Mouse (Mus musculus) ES-E14 (cell line): ENCODE data around the gene Paqr9. TPM values are rescaled to one million over a fixed set of nuclear protein-coding genes. Genes with fewer than 3 reads are reported as not detected.
A peak's percentile ranks its signal among the peaks of the same experiment; 100 is the strongest.
"Not testable (repeated sequence)": the region's sequence is repeated elsewhere in the genome, so short reads cannot be mapped to it uniquely, and the experiment has no call there.

Experiments used
- DNase-seq: peaks from one replicate; pipeline ENCODE4 v3.0.0-alpha.2; 2013; ENCODE audit warnings: low read depth, low spot score
- H3K27ac ChIP-seq: 2 replicates; pipeline ENCODE4 v1.5.1; 2012; ENCODE audit warnings: low read depth, mild to moderate bottlenecking, low read length, moderate library complexity, mixed read lengths; ENCODE audit not compliant: poor library complexity, insufficient read depth, severe bottlenecking
- H3K36me3 ChIP-seq: 2 replicates; pipeline ENCODE4 v1.6.1; 2012; ENCODE audit warnings: mild to moderate bottlenecking, low read length, moderate library complexity, mixed read lengths; ENCODE audit not compliant: control insufficient read depth, poor library complexity, insufficient read depth, severe bottlenecking
- H3K4me1 ChIP-seq, 2 experiments: fragments of 150-350 bp in 1 of 2; sonication (generic) in 1 of 2; 2 replicates each; pipeline ENCODE4 v1.6.1; 2012; ENCODE audit warnings: low read length in 2 of 2, mild to moderate bottlenecking in 1 of 2, mixed read lengths in 1 of 2; ENCODE audit not compliant: control insufficient read depth in 2 of 2, insufficient read depth in 2 of 2, poor library complexity in 1 of 2
- H3K4me3 ChIP-seq, 2 experiments: fragments of 150-350 bp in 1 of 2; sonication (generic) in 1 of 2; 2 replicates each; pipeline ENCODE4 v1.5.1; 2012; ENCODE audit warnings: low read length in 2 of 2, low read depth in 1 of 2, mild to moderate bottlenecking in 1 of 2, mixed read lengths in 1 of 2; ENCODE audit not compliant: insufficient read depth in 1 of 2, poor library complexity in 1 of 2, severe bottlenecking in 1 of 2
- H3K9ac ChIP-seq: 2 replicates; pipeline ENCODE4 v1.6.1; 2012; ENCODE audit warnings: low read depth, mild to moderate bottlenecking, low read length, mixed read lengths; ENCODE audit not compliant: poor library complexity, insufficient read depth, severe bottlenecking
- H3K9me3 ChIP-seq: fragments of 150-350 bp; sonication (generic); 2 replicates; pipeline ENCODE4 v1.6.1; 2012; ENCODE audit warnings: low read depth, mild to moderate bottlenecking, low read length; ENCODE audit not compliant: control insufficient read depth, insufficient read depth
- CHD2 ChIP-seq: IDR thresholded peaks from 2 replicates; pipeline ENCODE4 v1.6.1; 2014; ENCODE audit warnings: mild to moderate bottlenecking, low read depth, low read length, inconsistent platforms
- HCFC1 ChIP-seq: IDR thresholded peaks from 2 replicates; pipeline ENCODE4 v1.6.1; 2012; ENCODE audit warnings: low read length, inconsistent platforms, borderline replicate concordance; ENCODE audit not compliant: insufficient read depth
- MAFK ChIP-seq: IDR thresholded peaks from 2 replicates; pipeline ENCODE4 v1.6.1; 2014; ENCODE audit warnings: mild to moderate bottlenecking, low read depth, low read length, inconsistent platforms; ENCODE audit not compliant: insufficient read depth
- ZC3H11A ChIP-seq: IDR thresholded peaks from 2 replicates; pipeline ENCODE4 v1.6.1; 2012; ENCODE audit warnings: low read depth, mild to moderate bottlenecking, inconsistent platforms, low read length, borderline replicate concordance
- ZNF384 ChIP-seq: IDR thresholded peaks from 2 replicates; pipeline ENCODE4 v1.6.1; 2012; ENCODE audit warnings: low read depth, low read length, inconsistent platforms
- in situ Hi-C, 2 experiments: fragments of 600-800 bp; cut with MboI; formaldehyde crosslinking; loops; one replicate each; pipeline ENCODE4 v1.15.1; 2025; ENCODE audit warnings: low sequenced_read_pairs in 2 of 2, inconsistent platforms in 1 of 2; ENCODE audit not compliant: unreplicated experiment in 2 of 2
- total RNA-seq: library from RNA; depleted of rRNA; stranded (reverse); fragments of 300-350 nt; gene quantifications from 2 replicates; pipeline ENCODE4 v1.2.3, GENCODE M21; 2012

The Paqr9 gene
- total RNA-seq, 1 experiment, result 0.58 TPM

DNA sequence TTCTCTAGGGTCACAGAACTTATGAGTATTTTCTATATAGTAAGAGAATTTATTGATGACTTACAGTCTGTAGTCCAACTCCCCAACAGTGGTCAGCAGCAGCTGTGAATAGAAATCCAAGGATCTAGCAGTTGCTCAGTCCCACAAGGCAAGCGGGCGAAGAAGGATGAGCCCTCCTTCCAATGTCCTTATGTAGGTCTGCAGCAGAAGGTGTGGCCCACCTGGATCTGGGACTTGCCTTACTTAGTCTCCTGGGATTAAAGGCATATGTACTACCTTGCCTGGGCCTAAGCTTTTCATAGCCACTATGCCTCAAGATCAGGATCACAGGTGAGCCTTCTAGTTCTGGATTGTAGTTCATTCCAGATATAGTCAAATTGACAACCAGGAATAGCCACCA is 45.7 kb upstream of the Paqr9 start:
- in situ Hi-C loops, result no loop called here
- Histone ChIP-seq H3K9ac (no peak overlapping the region), H3K4me3 (no peak overlapping the region; a peak in 1 of 4 replicates), H3K9me3 (no peaks in the 10 kb centered on the region), H3K27ac (no peak overlapping the region), H3K4me1 (peaks cover 0 to 4% of the 10 kb centered on the region in 2 experiments), H3K36me3 (no peaks in the 10 kb centered on the region; the same call in 1 of the 2 replicates)
- TF ChIP-seq ZC3H11A (no peak), CHD2 (no peak), MAFK (no peak), ZNF384 (no peak), HCFC1 (no peak)
- DNase-seq, result no peak

DNA sequence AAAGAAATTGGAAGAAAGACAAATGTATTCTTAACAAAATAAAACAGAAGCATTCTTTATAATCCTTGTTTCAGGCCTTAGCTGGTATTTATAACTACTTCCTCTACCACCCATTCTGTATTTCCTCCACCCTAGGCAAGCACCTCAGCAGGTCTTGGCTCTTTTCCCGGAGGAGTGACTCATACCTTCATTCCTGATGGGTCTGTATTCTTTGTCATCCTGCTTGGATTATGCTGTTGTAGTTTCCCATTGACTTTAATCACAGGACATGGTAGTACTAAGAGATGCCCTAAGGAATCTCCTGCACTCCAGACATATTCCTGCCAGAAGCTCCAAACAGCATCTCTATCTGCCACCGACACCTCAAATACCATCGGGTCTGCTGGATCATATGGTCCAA is 45.1 kb upstream of the Paqr9 start:
- not testable (repeated sequence) for DNase-seq, H3K9me3 ChIP-seq

DNA sequence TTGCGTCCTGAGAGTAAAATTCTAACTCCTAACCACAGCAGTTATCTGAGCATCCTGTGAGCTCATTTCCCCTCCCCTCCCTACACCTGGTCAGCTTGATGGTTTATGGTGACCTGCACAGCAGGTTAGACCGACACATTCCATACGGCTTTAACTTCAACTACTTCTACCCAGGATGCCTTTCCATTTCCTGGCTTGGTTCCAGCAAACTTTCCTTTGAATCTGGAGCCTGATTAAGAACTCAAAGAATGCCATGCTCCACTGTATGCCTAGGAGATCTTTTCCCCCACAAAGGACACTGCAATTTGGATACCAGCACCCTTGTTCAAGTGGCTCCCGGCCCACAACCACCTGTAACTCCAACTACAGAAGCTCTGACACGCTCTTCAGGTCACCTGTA is 38.9 kb upstream of the Paqr9 start:
- TF ChIP-seq ZC3H11A (no peak), ZNF384 (no peak), CHD2 (no peak), HCFC1 (no peak), MAFK (no peak)
- H3K4me3 ChIP-seq, result no peak overlapping the region
- in situ Hi-C loops, result no loop called here
- H3K36me3 ChIP-seq, result no peaks in the 10 kb centered on the region
- DNase-seq, result no peak
- H3K9me3 ChIP-seq, result no peaks in the 10 kb centered on the region
- no peak overlapping the region; the same call in 1 of the 2 replicates for H3K27ac ChIP-seq
- no peak overlapping the region; the same call in 1 of the 2 replicates for H3K9ac ChIP-seq
- peaks cover 7 to 11% of the 10 kb centered on the region in 2 experiments for H3K4me1 ChIP-seq

More for the DNA sequence above, 45.1 kb upstream of the Paqr9 start:
- H3K4me1 ChIP-seq, H3K36me3 ChIP-seq, H3K27ac ChIP-seq, H3K9ac ChIP-seq, in situ Hi-C loops, H3K4me3 ChIP-seq: not testable (repeated sequence)

DNA sequence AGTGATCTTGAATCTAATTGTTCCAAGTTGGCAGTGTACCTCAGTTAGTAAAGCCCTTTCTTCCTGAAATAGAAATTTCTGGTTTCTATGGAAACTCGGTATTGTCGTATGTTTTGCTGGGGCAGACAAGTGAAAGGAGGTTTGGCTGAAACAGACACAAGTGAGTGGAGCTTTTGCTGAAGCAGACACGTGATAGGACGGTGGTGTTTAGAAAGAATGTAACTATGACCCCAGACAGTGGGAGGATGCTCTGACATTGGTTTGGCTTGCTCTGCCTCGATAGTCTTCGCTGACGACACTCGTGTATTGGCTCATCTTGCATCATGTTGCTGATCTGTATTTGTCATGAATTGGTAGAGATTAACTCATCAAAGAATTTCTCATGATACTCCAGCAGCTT is 38.4 kb upstream of the Paqr9 start:
- in situ Hi-C loops, result no loop called here
- TF ChIP-seq HCFC1, result no peak
- TF ChIP-seq CHD2, result no peak
- TF ChIP-seq ZNF384, result no peak
- TF ChIP-seq MAFK, result no peak
- no peak for TF ChIP-seq ZC3H11A

DNA sequence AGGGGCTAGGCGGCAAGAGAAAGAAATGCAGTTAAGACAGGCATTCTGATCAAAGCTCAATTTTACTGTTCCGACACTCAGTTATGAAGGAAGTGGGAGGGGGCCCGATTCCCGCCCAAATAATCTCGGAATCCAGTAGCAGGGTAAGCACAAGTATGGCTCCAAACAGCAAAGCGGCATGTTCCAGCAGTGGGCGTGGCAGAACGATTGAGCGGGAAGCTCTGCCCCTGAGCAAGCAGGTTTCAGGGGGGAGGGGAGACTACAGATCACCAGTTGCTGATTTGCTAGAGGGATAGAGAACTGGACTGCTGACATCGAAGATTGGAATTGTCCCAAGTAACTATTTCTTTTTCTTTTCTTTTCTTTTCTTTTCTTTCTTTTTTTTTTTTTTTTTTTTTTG is 37.9 kb upstream of the Paqr9 start:
- in situ Hi-C loops, result no loop called here
- TF ChIP-seq ZNF384 (peak; percentile 35; the same call in 1 of the 2 replicates), ZC3H11A (no peak), MAFK (0 out of 2 replicates have a peak, but pooled peaks have one; percentile 24), HCFC1 (no peak), CHD2 (no peak)
- peak overlapping the region; percentile 84; the same call in 1 of the 2 replicates for H3K27ac ChIP-seq
- H3K9me3 ChIP-seq, result no peaks in the 10 kb centered on the region
- peak overlapping the region in 1 of 2 experiments; percentile 35; a peak in 2 of 4 replicates for H3K4me3 ChIP-seq
- peak overlapping the region; percentile 79 for H3K9ac ChIP-seq
- peak; percentile 60 for DNase-seq
- peaks cover 7 to 11% of the 10 kb centered on the region in 2 experiments for H3K4me1 ChIP-seq
- H3K36me3 ChIP-seq, result no peaks in the 10 kb centered on the region

More for the DNA sequence above, 38.4 kb upstream of the Paqr9 start:
- peak overlapping the region; percentile 79 for H3K9ac ChIP-seq
- no peaks in the 10 kb centered on the region for H3K9me3 ChIP-seq
- H3K27ac ChIP-seq, result peak overlapping the region; percentile 84; the same call in 1 of the 2 replicates
- H3K4me3 ChIP-seq, result peak overlapping the region in 1 of 2 experiments; percentile 35; a peak in 2 of 4 replicates
- peaks cover 7 to 11% of the 10 kb centered on the region in 2 experiments for H3K4me1 ChIP-seq
- no peaks in the 10 kb centered on the region for H3K36me3 ChIP-seq
- DNase-seq, result no peak
